Mouse (Mus musculus): Measurements from ENCODE around the gene Tmem132d.
"Not testable (repeated sequence)": the region's sequence is repeated elsewhere in the genome, so short reads cannot be mapped to it uniquely, and the experiment has no call there.

Tmem132d gene

DNA sequence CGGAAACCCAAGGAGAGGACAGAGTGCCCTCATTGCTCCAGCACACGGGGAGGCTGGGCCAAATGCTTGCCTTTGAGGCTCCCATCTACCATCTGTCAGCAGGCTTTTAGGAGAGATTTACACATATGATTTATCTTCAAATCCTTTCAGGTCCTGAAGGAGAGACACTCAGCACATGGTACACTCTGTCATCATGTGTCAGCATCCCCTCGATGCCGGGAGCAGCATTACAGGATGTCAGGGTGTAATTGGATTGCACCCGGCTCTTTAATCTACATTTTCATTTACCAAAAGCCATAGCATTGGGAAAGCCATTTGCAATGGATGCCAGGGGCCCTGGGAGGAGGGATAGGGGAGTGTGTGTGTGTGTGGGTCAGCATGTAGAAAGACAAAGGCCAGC lies 651.7 kb downstream of the Tmem132d start:
- no peak for DNase-seq (ENCODE audit: low spot score in 2 of 2)

DNA sequence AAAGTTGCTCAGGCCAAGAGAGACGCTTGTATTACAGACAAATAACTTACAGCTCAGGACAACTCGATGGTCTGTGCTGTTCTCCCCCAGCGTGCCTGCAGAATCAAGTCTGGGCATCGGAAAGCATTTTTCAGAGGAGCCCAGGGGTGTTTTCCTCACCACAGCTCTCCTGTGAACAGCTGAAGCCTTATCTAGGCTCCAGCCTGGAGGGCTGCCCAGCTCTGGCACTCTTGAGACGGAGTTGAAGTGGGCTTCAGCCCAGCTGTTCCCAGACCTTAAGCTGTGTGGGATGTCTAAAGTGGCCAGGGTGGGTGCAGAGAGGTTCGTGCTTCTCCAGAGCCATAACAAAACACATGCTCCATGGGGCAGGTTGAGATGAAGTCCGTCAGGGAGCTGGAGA lies 657.1 kb downstream of the Tmem132d start:
- DNase-seq (ENCODE audit: low spot score in 2 of 2) = peak; percentile 15 to 17

DNA sequence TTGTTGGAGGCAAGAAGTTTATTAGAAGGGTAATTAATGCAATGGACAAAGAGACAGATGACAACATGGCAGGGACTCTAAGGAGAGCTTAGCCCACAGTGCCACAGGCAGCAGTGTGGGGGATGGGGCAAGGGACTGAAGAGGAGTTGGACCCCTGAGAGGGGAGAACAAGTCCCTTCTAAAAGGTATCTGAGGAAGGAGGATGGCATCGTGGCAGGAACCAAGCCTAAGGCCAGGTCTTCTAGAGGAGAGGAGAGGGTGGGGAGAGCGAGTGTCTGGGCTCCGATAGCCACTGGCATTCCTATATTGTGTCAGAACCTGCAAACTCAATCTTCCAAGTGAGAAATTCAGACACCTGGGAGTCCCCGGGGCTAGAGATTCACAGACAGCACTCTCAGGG lies 674.3 kb downstream of the Tmem132d start:
- no peak for DNase-seq (ENCODE audit: low spot score in 2 of 2)

DNA sequence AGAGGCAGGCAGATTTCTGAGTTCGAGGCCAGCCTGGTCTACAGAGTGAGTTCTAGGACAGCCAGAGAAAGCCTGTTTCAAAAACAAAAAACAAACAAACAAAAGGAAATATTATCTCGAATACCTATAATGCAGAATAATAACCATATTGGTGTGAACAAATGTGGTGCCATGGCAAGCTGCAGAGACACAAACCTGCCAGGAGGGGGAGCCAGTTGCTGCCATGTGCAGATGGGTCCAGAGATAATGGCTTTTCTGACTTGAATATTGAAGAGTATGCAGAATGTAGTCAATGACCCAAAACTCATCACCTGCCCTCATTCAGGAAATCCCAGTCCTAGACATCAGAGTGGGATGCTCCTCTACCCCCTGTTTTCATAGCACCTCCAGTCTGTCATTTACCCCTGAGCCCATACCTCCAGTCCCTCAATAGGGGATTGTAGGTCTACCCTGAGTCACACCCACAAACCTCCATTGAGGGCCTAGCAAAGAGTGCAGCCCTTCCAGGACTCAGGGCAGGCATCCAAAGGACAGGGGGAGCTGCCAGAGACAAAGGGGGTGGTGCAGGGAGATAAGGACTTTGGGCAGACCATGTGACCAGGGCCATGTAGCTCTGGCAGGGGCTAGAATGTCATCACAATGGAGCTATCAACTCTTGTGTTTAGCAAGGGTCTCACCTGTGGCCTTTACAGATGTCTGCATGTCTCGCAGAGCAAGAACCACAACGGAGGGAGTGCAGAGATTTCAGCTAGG lies 676.0 kb downstream of the Tmem132d start:
- DNase-seq (ENCODE audit: low spot score in 2 of 2) = no peak

DNA sequence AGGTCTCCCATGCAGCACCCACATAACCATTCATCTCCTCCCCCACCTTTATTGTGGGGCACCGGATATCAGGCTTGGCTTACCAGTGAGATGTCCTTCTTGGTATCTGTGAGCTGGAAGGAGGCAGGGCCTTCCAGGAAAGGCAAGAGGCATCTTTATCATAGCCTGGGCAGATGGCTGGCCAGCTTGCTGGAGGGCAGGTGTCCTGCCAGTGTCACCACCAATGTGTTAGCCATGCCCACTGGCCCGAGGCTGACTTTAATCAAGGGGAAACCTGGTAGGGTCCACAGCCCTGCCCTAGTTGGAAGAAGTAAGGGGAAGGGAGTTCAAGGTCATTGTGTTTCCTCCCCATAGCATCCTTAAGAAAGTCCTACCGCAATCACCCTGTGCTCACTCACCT lies 676.9 kb downstream of the Tmem132d start:
- no peak for DNase-seq (ENCODE audit: low spot score in 2 of 2)

DNA sequence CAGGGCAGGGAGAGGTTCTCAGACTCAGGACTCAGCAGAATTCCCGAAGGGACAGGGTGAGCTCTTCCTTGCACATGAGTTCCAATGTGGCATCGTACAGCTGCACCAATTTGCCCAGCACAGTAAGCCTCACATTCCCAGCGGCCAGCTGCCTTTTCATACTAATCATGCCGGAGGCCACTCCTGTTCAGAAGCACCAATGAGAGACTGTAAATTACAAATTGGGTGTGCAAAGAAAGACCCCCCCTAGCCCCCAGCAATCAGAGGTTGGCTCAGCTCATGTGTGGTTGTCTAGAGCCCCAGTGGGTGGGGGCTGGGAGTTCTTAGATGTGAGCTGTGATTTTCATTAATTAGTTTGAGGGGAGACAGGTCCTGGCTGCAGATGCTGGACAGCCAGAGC lies 677.3 kb downstream of the Tmem132d start:
- DNase-seq (ENCODE audit: low spot score in 2 of 2) = no peak

DNA sequence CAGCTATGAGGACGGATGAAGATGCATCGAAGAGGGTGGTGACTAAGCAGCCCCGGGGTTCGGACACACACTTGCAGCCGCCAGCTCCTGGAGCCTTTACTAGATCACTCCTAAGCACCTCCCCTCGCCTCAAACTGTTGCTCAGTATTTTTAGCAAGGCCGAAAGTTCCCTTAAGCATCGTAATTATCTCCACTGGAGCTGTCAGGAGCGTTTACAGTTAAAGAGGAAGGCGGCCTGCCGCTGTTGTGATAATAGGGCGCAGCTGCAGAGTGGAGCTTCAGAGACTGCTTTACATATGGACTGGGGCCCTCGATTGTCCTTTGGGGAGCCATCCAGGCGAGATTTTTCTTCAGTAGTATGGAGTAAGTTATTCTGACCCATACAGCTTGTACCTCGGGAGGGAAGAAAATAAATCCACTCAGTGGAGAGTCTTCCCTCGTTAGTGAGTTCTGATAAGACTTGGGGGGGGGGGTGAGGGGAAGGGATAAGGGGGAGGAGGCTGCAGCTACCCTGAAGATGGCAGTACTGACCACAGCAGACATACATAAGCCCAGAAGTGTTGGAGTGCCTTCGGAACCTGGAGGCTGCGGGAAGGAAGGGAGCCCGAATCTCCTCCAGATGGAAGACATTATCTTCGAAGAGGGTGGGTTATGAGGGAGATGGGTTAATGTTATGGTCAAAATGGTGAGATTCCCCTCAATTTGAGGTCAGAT lies 681.5 kb downstream of the Tmem132d start:
- no peak for DNase-seq (ENCODE audit: low spot score in 2 of 2)

DNA sequence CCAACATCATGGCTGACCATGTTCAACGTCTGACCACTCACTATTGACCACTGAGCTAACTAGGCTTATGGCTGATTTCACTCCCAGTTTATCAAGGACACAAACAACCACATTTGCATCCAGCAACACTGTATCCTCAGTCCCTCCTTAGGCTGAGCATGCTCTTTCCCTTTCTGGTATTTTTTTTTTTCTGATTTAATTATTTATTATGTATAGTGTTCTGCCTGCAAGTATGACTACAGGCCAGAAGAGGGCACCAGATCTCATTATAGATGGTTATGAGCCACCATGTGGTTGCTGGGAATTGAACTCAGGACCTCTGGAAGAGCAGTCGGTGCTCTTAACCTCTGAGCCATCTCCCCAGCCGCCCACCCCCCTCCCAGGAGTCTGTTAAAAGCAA lies 683.3 kb downstream of the Tmem132d start:
- not testable (repeated sequence) for DNase-seq (ENCODE audit: low spot score in 2 of 2)

DNA sequence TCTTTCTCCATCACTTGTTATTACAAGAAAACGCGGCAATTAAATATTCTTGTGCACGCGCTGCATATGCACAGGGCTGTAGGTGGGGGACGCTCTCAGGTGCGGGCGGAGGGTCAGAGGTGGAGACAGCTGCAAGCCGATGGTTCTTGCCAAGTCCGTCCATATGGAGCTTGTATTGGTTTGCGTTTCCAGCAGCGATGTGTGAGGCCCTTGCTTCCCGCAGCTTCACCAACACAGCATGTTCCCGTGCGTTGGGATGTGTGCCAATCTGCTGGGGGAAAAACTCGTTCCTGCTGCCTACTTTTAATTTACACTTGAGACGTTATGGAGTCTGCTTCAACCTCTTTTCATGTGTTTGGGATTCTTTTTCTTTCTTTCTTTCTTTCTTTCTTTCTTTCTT lies 691.5 kb downstream of the Tmem132d start:
- DNase-seq (ENCODE audit: low spot score in 2 of 2) = peak; percentile 31 to 55
